Mouse (Mus musculus): Measurements from ENCODE around the gene Aspscr1.
"Not testable (repeated sequence)": the region's sequence is repeated elsewhere in the genome, so short reads cannot be mapped to it uniquely, and the experiment has no call there.

DNA sequence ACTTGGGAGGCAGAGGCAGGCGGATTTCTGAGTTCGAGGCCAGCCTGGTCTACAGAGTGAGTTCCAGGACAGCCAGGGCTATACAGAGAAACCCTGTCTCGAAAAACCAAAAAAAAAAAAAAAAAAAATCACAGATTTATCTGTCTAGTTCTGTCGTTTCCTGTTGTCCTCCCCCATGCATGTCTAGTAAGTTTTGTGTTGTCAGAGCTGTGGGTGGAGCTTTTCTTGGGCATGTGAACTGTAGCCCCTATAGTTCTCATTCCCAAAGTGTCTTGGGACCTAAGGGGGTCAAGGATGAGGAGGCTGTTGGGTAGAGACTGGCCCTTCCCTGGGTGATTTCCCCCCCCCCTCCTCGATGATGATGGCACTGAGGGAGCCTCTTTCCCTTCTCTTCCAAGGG lies 3.1 kb downstream of the Aspscr1 start:
- not testable (repeated sequence) for TF ChIP-seq CTCF (IDR thresholded peaks at IDR 0.05; ENCODE audit: borderline replicate concordance, extremely low read depth, insufficient read depth, insufficient read length); POLR2A (IDR thresholded peaks at IDR 0.05; ENCODE audit: borderline replicate concordance, extremely low read depth, insufficient read depth, insufficient read length, poor library complexity, severe bottlenecking)

All from brain, embryonic 14.5 days (tissue).